Mouse (Mus musculus): ENCODE measurements around the gene Zmiz1.

DNA sequence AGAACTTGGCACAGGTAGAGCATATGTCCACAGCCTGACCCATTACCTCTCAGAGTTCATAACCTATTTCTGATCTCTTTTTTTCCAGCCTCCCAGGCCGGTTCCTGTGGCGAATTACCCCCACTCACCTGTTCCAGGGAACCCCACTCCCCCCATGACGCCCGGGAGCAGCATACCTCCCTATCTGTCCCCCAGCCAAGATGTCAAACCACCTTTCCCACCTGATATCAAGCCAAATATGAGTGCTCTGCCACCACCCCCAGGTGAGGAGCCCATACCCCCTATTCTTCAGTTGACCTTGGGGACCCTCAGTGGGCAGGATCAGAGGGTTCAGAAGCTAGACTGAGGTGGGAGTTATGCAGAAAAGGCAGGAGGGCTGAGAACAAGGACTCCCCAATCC lies 192.1 kb downstream of the Zmiz1 start:
- TF ChIP-seq CTCF (IDR thresholded peaks at IDR 0.05; ENCODE audit: control insufficient read depth, insufficient read depth, low read length): no peak
- no peak for TF ChIP-seq POLR2A (IDR thresholded peaks at IDR 0.05; ENCODE audit: borderline replicate concordance, control insufficient read depth, low read depth, low read length)
